Mouse (Mus musculus) embryo, embryonic 10 days (tissue): ENCODE measurements around the gene Heatr5a.
A peak's percentile ranks its signal among the peaks of the same experiment; 100 is the strongest.

Experiments
- DNase-seq: peaks from one replicate; pipeline ENCODE4 v3.0.0-alpha.2; 2015; ENCODE audit warnings: low spot score

Gene Heatr5a

DNA sequence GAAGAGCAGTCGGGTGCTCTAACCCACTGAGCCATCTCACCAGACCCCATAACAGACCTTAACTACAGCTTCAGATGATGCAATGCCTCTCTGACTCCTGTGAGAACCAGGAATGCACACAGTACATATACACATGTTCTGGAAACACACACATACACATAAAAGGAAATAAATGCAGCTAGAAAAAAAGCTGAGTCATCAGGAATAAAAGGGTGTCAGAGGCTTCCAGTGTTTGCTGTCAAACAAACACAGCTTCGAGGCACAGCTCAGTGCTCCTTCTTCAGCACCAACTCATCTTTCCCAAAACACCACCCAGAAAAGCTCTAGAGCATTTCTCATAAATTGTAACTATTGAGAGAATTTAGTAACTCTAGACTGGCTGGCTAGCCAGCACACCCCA lies 86.3 kb downstream of the Heatr5a start:
- DNase-seq = no peak

DNA sequence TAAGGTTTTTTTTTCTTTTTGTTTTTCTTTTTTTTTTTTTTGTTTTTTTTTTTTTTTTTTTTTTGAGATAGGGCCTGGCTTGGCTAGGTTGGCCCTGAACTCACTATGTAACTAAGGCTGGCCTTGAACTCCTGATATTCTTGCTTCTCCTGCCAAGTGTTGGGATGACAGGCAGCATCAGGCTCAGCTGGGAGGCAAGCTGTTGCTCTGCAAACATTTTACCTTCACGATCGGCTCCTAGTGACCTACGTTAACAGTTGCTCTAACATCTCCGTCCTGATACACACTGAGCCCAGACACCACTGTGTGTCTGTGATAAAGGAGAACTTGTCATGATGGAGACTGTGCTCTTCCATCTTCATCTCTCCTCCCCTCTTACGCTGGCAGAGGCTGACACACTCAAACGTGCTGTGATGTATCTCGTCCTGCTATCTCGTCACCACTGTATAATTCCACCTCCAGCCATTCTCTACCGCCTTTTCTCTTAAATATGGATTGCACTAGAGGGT lies 87.8 kb downstream of the Heatr5a start:
- no peak for DNase-seq

DNA sequence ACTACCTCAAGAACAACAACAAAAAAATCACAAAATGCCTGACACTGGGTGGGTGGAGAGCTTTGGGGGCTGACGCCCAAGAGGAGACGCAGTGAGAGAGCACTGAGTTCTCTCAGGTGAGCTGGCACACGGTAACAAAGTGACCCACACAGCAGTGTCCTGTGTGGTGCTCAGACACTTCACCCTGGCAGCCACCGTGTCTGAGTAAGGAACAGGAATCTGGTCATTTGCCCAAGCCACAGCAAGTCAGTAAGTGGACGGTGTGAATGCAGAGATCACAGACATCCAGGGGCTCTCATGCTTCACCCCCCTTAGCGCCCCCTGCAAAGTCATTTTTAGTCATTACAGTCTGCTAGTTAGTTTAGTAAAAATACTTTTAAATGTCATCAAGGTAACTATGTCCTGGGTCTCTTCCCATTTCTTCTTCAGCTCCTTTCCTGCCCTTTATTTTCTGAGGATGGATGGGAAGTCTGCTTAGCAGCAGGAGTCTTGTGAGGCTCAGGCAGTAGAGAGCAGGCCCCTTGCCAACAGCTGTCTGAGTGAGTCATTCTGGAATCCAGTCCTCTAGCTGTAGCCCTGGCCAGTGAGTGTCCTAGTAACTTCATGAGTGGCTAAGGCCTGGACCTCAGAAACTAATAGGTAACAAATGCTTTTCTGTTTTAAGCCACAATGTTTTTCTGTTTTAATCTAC lies 88.4 kb downstream of the Heatr5a start:
- no peak for DNase-seq

DNA sequence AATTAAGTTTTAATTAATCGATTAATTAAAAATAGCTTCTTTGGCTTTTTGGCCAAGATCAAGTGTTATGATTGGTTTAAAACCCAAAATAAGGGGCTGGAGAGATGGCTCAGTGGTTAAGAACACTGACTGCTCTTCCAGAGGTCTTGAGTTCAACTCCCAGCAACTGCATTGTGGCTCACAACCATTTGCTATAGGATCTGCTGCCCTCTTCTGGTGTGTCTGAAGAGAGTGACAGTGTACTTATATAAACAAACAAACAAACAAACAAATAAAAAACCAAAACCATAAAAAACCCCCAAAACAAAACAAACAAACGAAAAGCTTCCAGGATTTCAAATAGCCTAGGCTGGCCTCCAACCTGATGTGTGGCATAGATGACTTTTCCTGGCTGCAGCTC lies 89.3 kb downstream of the Heatr5a start:
- no peak for DNase-seq

DNA sequence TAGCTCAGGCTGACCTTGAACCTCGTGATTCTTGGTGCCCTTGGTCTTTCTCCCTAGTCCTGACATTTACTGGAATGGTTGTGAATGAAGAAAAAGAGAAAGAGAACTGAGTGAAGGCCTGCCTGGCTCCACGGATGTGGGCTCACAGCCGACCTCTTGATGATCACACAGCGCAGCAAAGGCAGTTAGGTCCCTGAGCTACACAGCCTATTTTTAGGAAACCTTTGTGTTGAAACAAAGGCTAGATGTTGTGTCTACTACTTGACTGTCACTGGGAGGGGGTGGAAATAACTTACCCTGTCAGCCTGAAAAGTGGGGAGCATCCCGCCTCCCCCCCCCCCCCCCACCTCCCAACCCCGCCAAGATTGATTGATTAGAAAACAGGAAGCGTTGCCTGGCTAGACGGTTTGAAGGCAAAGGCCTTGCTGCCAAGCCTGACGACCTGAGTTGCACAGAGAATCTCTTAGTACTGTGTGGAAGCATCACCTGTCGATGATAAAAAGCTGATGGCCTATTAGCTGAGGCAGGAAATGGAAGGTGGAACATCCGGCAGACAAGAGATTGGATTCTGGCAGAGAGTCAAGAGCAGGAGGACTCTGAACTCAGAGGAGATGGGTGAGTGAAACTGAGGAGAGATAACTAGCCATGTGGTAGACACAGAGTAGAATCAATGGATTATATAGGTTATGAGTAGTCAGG lies 99.5 kb downstream of the Heatr5a start:
- DNase-seq = no peak

DNA sequence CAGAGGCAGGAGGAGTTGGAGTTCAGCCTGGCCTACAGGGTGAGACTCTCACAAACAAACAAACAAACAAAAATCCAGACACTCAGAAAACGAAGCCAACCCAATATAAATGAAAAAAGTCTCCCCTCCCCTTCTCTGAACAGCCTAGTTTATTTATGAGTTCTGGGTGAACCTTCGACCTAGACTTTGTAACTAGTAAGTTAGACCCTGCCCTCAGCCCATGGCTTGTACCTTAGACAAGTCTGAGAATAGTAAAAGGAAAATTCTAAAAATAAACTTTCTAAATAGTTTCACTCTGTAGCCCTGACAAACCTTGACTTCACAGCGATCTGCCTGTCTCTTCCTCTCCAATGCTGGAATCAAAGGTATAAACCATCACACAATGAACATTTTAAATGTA lies 101.6 kb downstream of the Heatr5a start:
- DNase-seq = no peak

DNA sequence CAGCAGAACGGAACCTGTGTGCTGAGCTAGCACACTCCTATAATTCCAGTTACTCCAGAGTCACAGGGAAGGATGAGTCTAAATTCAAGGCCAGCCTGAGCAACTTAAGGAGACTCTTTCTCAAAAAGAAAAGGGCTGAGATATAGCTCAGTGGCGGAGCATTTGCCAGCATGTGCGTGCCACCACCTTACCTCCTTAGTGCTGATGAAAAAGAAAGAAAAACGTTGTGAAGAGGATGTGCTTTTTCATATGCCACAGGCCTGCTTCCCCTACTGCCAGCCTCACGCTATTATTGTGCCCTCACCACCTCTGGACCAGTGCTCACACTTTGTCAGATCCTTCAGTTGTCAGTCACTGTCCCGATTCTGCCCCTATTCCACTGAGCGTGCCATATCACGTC lies 104.0 kb downstream of the Heatr5a start:
- DNase-seq = no peak

DNA sequence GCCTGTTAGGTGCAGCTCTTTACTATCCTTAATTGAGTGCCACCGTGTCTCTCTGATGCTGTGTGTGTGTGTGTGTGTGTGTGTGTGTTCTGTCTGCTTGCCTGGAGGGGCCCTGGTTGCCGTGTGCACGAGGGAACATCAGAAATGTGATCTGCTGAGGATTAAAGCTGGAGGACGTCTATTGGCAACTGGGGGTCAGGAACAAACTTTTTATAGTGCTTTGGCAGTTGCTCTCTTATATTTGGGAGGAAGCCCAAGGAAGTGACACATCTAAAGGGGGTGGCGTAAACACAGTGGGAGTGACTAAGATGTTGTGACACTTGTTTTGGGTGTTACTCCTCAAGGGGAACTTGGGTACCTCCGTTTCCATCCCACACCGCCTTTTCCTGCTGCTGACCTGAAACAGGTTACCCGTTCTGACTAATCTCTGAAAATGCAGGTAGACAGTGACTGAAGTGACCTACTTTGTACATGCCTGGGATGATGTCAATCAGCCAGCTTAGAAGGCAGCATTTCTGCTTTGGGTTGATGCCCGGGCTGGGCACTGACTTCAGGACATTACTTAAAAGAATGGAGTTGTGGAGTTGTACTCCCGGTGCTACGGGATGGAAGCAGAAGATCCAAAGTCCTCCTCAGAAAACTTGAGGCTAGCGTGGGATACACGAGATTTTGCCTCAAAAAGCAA lies 104.8 kb downstream of the Heatr5a start:
- DNase-seq = no peak

DNA sequence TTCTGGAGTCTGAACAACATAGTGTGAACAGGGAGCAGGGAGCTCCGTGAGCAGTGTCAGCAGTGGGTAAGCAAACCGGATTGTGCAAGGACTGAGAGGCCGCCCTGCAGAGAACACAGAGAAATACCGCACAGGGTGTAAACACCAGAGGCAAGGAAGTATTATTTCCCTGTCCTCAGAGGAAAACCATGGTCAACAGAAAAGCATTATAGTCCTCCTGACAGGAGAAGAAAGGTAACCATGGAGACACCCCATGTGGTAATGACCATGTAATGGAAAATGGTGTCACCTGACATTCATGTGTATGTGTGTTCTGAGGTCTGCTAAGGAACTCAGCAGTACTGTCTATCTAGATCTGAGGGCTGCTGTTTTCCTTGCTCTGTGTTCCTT lies 105.3 kb downstream of the Heatr5a start:
- peak; percentile 37 for DNase-seq

DNA sequence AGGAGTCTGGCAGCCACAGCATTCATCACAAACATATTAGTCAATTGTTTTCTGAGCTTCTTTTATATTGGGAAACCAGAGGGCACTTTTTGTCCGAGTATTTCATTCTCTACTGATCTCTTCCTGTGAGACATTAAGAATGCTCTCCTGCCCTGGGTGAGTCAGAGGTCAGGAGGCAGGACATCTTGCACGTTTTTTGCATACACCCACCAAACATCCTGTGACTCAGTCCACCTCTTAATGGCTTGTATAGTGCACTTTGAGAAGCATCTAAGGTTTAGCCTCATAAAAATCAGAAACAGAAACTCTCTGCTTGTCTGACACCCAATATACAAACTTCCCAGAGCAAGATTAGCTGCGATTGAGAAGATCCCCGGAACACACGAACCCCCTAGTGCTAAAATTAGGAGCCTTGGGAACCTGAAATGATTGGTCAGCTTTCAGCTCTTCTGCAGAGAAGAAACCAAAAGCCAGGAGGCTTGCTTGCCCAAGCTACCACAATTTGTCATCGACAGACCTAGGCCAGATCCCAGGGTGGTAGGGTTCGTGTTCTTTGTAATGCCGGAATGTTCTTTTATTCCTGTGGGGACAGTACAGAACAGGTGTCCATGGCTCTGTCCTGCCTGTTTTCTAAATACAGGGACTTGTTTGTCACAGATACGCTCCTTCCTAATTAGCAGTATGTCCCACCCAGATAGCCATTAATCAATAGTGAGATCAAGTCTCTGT lies 105.9 kb downstream of the Heatr5a start:
- DNase-seq = no peak

DNA sequence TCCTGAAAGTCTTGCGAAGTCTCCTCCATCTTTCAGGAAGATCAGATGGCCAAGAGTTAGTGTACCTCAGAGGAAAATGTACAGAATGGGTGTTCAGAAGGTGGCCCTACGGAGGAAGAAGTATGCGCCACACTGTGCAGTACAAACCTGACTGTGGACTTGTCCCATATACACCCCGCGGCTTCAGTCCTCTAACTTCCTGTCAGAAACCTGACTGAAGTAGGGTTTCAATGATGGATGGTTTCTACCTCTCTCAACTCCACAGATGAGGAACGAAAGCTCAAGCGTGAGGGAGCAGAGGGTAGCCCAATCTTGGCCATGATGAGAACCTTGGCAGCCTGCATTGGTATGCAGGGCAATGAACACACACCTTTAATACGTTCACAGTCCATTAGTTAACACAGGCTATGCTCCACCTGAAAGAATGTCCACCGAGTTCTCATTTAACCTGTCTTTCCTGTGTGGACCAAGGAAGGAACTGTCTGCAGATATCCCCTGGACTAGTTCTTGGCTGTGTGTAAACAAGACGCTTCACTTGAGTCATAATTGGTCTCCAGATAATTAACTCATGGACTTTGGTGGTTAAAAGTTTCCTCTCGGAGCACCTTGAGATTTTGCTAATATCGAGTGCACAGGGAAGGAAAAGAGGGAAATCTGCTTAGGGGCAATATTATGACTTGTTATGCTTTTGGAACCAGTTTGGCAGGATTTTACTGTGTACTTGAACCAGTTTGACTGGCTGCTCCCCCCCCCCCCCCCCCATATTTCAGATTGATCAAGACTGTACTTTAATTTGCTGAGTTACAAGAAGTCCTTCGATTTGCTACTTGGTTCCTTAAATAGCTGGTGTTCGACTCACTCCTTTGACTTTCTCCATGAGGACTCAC lies 107.8 kb downstream of the Heatr5a start:
- DNase-seq = no peak

DNA sequence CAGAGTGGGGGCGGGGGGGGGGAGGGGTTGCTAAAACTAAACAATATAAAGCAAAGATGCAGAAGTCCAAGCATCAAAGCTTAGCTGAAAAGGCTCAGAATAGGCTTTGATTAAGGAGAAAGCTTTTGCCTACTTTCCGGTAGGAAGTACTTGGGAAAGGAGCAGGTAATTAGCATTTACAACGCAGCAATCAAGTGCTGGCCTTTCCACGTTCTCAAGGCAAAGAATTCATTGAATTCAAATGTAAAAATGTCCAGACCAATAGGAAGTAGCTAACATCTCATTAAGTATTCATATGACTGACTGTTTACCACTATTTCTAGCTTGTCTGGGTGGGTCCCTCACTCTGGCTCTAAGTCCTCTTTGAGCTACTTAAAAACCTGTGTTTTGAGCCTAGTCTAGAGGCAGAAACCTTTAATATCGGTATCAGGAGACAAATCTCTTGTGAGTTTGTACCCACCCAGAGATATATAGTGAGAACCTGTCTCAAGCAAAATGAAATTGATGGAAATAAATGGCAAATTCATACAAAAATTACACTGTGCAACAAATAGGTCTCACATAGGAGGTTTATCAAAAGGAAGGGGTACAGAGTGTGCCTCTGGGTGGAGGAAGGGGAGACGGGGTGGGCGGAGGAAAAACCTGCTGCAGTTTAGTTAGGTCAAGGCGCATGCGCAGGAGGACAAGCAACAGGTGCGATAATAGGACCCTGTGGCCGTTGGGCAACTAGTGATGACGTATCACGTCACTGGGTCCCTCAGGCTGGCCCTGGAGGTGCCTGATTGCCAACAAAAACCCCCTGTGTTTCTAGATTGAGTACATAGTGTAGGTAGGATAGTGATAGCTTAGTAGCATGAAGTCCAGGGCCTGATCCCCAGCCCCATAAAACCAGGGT lies 112.7 kb downstream of the Heatr5a start:
- DNase-seq = no peak

DNA sequence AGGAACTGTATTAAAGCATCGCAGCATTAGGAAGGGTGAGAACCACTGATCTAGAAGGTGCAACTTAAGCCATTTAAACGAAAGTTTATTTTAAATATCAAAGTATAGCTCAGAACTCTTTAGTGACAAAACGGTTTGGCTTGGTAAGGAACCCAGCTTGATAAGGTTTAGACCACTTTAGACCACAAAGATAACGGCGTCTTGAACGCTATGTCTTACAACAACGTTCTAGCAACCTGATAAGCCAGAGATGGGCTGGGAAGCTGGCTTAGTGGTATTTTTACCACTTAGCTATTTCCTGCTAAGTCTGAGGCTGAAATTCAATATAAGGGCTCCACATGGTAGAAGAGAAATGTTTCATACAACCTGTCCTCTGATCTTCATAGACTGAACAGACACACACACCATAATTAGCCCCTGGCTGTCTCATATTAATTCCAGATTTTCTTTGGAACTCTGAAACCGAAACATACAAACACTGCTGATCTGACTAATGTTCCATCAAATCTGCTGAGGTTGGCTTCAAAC lies 114.3 kb downstream of the Heatr5a start:
- no peak for DNase-seq

DNA sequence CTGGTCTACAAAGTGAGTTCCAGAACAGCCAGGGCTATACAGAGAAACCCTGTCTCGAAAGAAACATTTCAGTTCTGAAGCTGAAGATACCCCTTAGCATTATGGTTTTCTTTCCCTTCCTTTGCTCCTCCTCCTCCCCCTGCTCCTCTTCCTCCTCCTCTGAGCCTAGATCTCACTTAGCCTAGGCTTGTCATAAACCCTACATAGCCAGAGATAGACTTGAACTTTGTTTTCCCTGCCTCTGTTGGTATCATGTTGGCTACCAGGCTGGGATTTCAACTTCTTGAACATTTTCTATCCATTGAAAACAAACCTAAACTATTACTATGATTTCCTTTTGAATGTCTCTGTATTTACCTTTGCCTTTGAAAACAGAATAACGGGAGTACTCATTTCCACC lies 115.2 kb downstream of the Heatr5a start:
- no peak for DNase-seq

DNA sequence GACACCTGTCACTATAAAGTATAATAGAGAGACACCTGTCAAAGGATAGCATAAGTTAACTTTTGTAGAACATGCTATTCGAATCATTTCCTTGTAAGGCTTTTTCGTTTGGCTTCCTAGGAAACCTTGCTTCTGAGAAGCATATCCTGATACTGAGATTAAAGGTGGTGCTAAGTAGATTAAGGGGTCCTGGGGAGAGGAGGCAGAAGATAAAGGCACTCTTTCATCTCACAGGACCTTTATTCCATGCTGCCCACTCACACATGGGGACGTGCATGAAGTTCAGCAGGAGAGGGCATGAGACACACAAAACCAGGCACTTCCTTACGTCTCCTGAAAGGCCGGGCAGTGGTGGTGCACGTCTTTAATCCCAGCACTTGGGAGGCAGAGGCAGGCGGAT lies 115.7 kb downstream of the Heatr5a start:
- DNase-seq = no peak

DNA sequence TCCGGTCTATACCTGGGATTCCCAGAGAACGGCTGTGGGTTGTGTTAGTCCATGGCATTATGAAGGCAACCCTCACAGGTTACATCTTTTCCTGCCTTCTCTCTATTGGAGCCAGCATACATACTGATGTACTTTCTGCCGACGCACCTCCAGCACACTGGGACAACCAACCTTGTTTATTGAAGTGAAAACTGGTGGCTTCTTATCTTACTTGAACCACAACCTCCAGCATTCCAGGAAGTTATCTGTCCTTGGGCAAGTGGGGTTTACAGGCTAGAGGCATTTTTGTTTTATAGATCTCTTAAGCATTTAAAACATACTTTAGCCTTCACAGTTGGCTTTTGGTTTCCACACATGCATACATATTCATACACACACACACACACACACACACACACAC lies 119.5 kb downstream of the Heatr5a start:
- no peak for DNase-seq

DNA sequence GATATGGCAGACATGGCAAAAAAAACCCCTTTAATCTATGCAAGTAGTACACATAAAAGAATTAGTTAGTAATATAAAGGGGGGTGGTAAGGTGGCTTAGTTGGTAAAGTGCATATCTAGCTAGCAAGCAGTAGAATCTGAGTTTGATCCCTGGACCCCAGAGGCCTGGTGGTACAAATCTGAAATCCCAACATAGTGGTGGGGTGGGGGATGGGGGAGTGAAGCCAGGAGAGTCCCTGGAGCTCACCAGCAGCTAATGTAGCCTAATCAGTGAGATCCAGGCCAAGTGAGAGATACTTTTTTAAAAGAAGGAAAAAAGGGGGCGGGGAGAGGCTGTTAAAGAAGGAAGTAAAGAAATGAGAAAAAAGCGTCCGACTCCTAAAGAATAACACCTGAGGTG lies 120.0 kb downstream of the Heatr5a start:
- DNase-seq = no peak

DNA sequence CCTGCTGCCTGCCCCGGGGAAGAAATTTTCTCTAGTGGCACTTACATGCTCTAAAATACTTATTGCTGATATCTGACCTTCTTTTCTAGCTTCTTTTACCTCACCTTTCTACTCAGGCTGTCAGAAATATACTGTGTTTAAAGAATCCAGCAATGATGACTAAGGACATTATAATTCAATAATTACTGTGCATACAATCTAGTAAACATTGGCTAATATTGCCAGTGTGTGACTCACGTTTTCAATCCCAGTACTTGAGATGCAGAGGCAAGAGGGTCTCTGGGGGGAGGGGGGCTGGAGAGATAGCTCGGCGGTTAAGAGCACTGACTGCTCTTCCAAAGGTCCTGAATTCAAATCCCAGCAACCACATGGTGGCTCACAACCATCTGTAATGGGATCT lies 120.8 kb downstream of the Heatr5a start:
- no peak for DNase-seq

DNA sequence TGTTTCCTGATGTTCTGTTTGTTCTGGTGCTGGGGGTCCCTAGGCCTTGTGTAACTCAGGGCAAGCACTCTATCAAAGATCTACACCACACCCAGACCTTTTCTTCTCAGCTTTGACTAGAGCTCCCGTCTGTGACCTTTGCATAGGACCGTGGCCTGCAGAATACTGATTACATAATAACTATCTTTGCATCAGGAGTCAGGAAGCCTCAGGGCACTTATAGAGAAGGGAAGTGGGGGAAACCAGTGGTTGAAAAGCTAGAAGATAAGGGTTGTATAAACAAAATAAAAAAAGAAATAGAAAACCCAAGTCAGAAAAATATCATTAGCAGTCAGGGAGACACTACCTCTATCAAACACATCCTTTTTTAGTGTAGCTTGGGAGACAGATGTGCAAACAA lies 121.2 kb downstream of the Heatr5a start:
- DNase-seq = no peak
